Mouse (Mus musculus) cortical plate, adult 2 months (tissue): ENCODE results near the gene Slc22a23.

Experiments used
- CTCF ChIP-seq: fragments of 200-500 bp; IDR thresholded peaks from 2 replicates; pipeline ENCODE4 v1.5.1; 2011; ENCODE audit warnings: mild to moderate bottlenecking, control low read depth, low read length; ENCODE audit not compliant: insufficient read depth; ENCODE audit errors: extremely low read depth
- POLR2A ChIP-seq: fragments of 200-500 bp; IDR thresholded peaks from 2 replicates; pipeline ENCODE4 v1.6.1; 2011; ENCODE audit warnings: mild to moderate bottlenecking, low read length, control low read depth; ENCODE audit not compliant: insufficient read depth; ENCODE audit errors: extremely low read depth

- TF ChIP-seq CTCF, result peak; percentile 93
- TF ChIP-seq POLR2A, result no peak
Measured at GRCm38 (mm10) chr13:34187571-34187970, 157.4 kb downstream of the Slc22a23 start.
